Mouse (Mus musculus) testis, adult 2 months (tissue): ENCODE results near the gene Mpv17. TPM values are rescaled to one million over a fixed set of nuclear protein-coding genes. Genes with fewer than 3 reads are reported as not detected.

Source experiments
- H3K27ac ChIP-seq: fragments of 200-500 bp; 2 replicates; pipeline ENCODE4 v1.5.1; 2012; ENCODE audit warnings: low read depth, low read length; ENCODE audit not compliant: control insufficient read depth, insufficient read depth
- H3K27me3 ChIP-seq: fragments of 200-500 bp; 2 replicates; pipeline ENCODE4 v1.6.1; 2012; ENCODE audit warnings: mild to moderate bottlenecking, low read length, moderate library complexity; ENCODE audit not compliant: control insufficient read depth, insufficient read depth
- H3K36me3 ChIP-seq: fragments of 200-500 bp; 2 replicates; pipeline ENCODE4 v1.6.1; 2012; ENCODE audit warnings: mild to moderate bottlenecking, low read length; ENCODE audit not compliant: control insufficient read depth, insufficient read depth
- H3K4me1 ChIP-seq: fragments of 200-500 bp; 2 replicates; pipeline ENCODE4 v1.6.1; 2012; ENCODE audit warnings: low read length; ENCODE audit not compliant: control insufficient read depth, insufficient read depth
- H3K4me3 ChIP-seq: fragments of 200-500 bp; 2 replicates; pipeline ENCODE4 v1.5.1; 2012; ENCODE audit warnings: low read depth, mild to moderate bottlenecking, low read length, moderate library complexity, mixed read lengths; ENCODE audit not compliant: control insufficient read depth
- CTCF ChIP-seq: fragments of 200-500 bp; IDR thresholded peaks from 2 replicates; pipeline ENCODE4 v1.5.1; 2012; ENCODE audit warnings: low read depth, mild to moderate bottlenecking, inconsistent platforms, low read length, moderate library complexity; ENCODE audit not compliant: control insufficient read depth, insufficient read depth, insufficient replicate concordance
- POLR2A ChIP-seq: fragments of 200-500 bp; IDR thresholded peaks from 2 replicates; pipeline ENCODE4 v1.6.1; 2012; ENCODE audit warnings: low read depth, mild to moderate bottlenecking, inconsistent platforms, low read length, moderate library complexity; ENCODE audit not compliant: control insufficient read depth
- polyA plus RNA-seq: library from polyadenylated mRNA; depleted of rRNA; stranded (reverse); fragments of >200 nt; gene quantifications from 2 replicates; pipeline ENCODE4 v1.2.3, GENCODE M21; 2012

Mpv17 gene
- polyA plus RNA-seq, 1 experiment, result 14.3 TPM

DNA sequence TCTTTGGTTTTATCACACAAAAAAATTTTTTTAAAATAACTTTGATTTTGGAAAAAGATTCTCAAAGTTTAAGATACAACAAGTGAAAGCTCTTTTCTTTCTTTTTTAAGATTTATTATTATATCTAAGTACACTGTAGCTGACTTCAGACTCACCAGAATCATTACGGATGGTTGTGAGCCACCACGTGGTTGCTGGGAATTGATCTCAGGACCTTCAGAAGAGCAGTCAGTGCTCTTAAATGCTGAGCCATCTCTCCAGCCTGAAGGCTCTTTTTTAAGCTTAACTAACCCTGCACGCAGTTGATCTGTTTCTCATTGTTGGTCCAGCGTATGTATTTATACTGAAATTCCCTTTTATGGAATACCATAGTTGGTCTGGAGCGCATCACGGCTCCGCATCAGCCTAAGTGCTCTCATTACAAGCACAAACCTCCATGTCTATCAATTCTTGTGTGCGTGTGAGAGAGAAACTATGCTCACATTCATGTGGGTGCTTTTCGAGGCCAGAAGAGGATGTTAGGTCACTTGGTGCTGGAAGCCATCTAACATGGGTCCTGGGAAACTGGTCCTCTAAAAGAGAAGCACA, 27.2 kb upstream of the Mpv17 start:
- Histone ChIP-seq H3K27me3 (no peaks in the 10 kb centered on the region), H3K4me1 (no peaks in the 10 kb centered on the region), H3K36me3 (no peaks in the 10 kb centered on the region), H3K4me3 (no peak overlapping the region), H3K27ac (no peak overlapping the region)
- TF ChIP-seq POLR2A (no peak), CTCF (no peak)

- Histone ChIP-seq H3K4me1 (no peaks in the 10 kb centered on the region), H3K4me3 (peak within 1 kb of the TSS; percentile 90), H3K27ac (peak within 1 kb of the TSS; percentile 82), H3K36me3 (no peaks in the 10 kb centered on the region), H3K27me3 (no peaks in the 10 kb centered on the region)
- TF ChIP-seq POLR2A, result peak; percentile 94
- TF ChIP-seq CTCF, result no peak
Observed at GRCm38 (mm10) chr5:31179766-31180630, 25.9 kb upstream of the Mpv17 start, which contains the start of the genes Gm29609 and Gtf3c2. Gene Gm29609 (minus strand): TSS chr5:31179911. Gene Gtf3c2 (minus strand): TSS chr5:31180144.

GRCm38 (mm10) chr5:31179301-31179765, 25.3 kb upstream of the Mpv17 start:
- H3K27me3 ChIP-seq, result no peaks in the 10 kb centered on the region
- peak overlapping the region; percentile 82 for H3K27ac ChIP-seq
- H3K4me1 ChIP-seq, result no peaks in the 10 kb centered on the region; the same call in 1 of the 2 replicates
- H3K36me3 ChIP-seq, result peaks cover under 1% of the 10 kb centered on the region; the same call in 1 of the 2 replicates
- H3K4me3 ChIP-seq, result peak overlapping the region; percentile 90
- no peak for TF ChIP-seq POLR2A
- no peak for TF ChIP-seq CTCF

DNA sequence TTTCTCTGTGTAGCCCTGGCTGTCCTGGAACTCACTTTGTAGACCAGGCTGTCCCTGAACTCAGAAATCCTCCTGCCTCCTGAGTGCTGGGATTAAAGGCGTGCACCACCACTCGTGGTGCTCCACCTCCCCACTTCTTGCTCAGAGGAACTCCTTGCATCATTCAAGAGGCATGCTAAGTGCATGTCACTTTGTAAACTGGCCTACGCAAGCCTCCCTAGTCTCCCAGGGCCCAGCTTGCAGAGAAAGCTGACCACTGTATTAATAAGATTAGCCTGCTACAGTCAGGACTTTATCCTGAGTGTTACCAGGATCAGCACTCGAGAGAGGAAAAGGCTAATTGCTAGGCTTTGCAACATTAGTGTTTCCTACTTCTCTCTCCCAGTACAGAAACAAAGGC, 14.6 kb upstream of the Mpv17 start:
- no peaks in the 10 kb centered on the region for H3K4me1 ChIP-seq
- no peak overlapping the region for H3K4me3 ChIP-seq
- TF ChIP-seq POLR2A (no peak), CTCF (no peak)
- H3K36me3 ChIP-seq, result peaks cover 9% of the 10 kb centered on the region
- no peak overlapping the region for H3K27ac ChIP-seq
- no peaks in the 10 kb centered on the region for H3K27me3 ChIP-seq

GRCm38 (mm10) chr5:31164878-31165277, 10.8 kb upstream of the Mpv17 start:
- no peaks in the 10 kb centered on the region for H3K4me1 ChIP-seq
- no peak overlapping the region for H3K27ac ChIP-seq
- no peaks in the 10 kb centered on the region for H3K27me3 ChIP-seq
- TF ChIP-seq CTCF (no peak), POLR2A (no peak)
- peaks cover 7% of the 10 kb centered on the region for H3K36me3 ChIP-seq
- H3K4me3 ChIP-seq, result no peak overlapping the region

DNA sequence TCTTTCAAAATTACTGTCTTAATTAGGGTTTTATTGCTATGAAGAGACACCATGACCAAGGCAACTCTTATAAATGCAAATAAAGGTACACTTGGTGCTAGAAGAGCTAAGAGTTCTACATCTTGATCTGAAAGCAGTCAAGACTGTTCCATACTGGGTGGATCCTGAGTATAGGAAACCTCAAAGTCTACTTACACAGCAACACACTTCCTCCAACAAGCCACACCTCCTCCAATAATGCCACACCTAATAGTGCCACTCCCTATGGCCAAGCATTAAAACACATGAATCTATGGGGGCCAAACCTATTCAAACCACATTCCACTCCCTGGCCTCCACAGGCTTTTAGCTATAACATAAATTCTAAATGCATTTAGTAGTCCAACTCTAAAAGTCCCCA, 8.4 kb upstream of the Mpv17 start:
- Histone ChIP-seq H3K36me3 (peaks cover 5% of the 10 kb centered on the region), H3K27ac (no peak overlapping the region), H3K27me3 (no peaks in the 10 kb centered on the region), H3K4me1 (no peaks in the 10 kb centered on the region), H3K4me3 (no peak overlapping the region)
- TF ChIP-seq CTCF (no peak), POLR2A (no peak)

- Histone ChIP-seq H3K4me3 (peak overlapping the region; percentile 81), H3K27ac (no peak overlapping the region), H3K27me3 (no peaks in the 10 kb centered on the region), H3K4me1 (peaks cover 5% of the 10 kb centered on the region), H3K36me3 (peaks cover 1% of the 10 kb centered on the region)
- no peak for TF ChIP-seq CTCF
- TF ChIP-seq POLR2A, result no peak
Observed at GRCm38 (mm10) chr5:31153516-31154151, 417 bp downstream of the Mpv17 start.
